Mouse (Mus musculus) stomach, postnatal 0 days (tissue): Measurements from ENCODE around the gene Limd2. TPM values are rescaled to one million over a fixed set of nuclear protein-coding genes. Genes with fewer than 3 reads are reported as not detected.

Experiments used
- ATAC-seq: fragments of 200-750 bp; cut with Nextera tagmentation; 2 replicates; pipeline ENCODE4 v1.8.0; 2017; ENCODE audit not compliant: low FRiP score, low TSS enrichment
- DNase-seq: peaks from one replicate; pipeline ENCODE4 v3.0.0-alpha.2; 2016; ENCODE audit warnings: low spot score
- H3K27ac ChIP-seq: fragments of 300-500 bp; sonication (generic); replicated peaks from 2 replicates; pipeline ENCODE4 v1.5.1; 2014; ENCODE audit warnings: mild to moderate bottlenecking, control low read depth
- H3K27me3 ChIP-seq: fragments of 300-500 bp; sonication (generic); 2 replicates; pipeline ENCODE4 v1.6.1; 2014; ENCODE audit warnings: low read length; ENCODE audit not compliant: control insufficient read depth, insufficient read depth
- H3K36me3 ChIP-seq: fragments of 300-500 bp; sonication (generic); 2 replicates; pipeline ENCODE4 v1.6.1; 2014; ENCODE audit warnings: low read length, mixed read lengths; ENCODE audit not compliant: control insufficient read depth, insufficient read depth
- H3K4me1 ChIP-seq: fragments of 300-500 bp; sonication (generic); replicated peaks from 2 replicates; pipeline ENCODE4 v1.6.1; 2014; ENCODE audit warnings: antibody characterized with exemption; ENCODE audit not compliant: control insufficient read depth, insufficient read depth
- H3K4me2 ChIP-seq: fragments of 300-500 bp; sonication (generic); replicated peaks from 2 replicates; pipeline ENCODE4 v1.6.1; 2014; ENCODE audit warnings: low read depth, mild to moderate bottlenecking, control low read depth, moderate library complexity
- H3K4me3 ChIP-seq: fragments of 300-500 bp; sonication (generic); 2 replicates; pipeline ENCODE4 v1.5.1; 2014; ENCODE audit warnings: low read depth, low read length, control low read depth
- H3K9ac ChIP-seq: fragments of 300-500 bp; sonication (generic); 2 replicates; pipeline ENCODE4 v1.6.1; 2014; ENCODE audit warnings: mild to moderate bottlenecking, low read length, control low read depth, mixed read lengths
- H3K9me3 ChIP-seq: fragments of 300-500 bp; sonication (generic); 2 replicates; pipeline ENCODE4 v1.6.1; 2016; ENCODE audit warnings: low read length; ENCODE audit not compliant: control insufficient read depth
- CTCF ChIP-seq: IDR thresholded peaks from 2 replicates; pipeline ENCODE4 v1.5.1; 2016; ENCODE audit warnings: antibody characterized with exemption, low read depth, mild to moderate bottlenecking, moderate library complexity
- EP300 ChIP-seq: optimal IDR thresholded peaks from 2 replicates; pipeline ENCODE3; 2016; ENCODE audit warnings: antibody characterized with exemption
- WGBS: fragments of 180-500 bp; shearing (Covaris S2); extraction: QIAGEN DNeasy Blood & Tissue Kit; methylation state at CpG from one replicate; pipeline ENCODE4 v1.1.7; 2014; 5-methylcytosine and 5-hydroxymethylcytosine counted together
- polyA plus RNA-seq: library from polyadenylated mRNA; unstranded; fragments of >200 nt; fragmentation: Nextera tagmentation; extraction: Ambion mirVana; gene quantifications from 2 replicates; pipeline ENCODE4 v1.2.1, GENCODE M21; 2015

Limd2 gene
- polyA plus RNA-seq, 1 experiment from 2014 or later, result 45.3 TPM

DNA sequence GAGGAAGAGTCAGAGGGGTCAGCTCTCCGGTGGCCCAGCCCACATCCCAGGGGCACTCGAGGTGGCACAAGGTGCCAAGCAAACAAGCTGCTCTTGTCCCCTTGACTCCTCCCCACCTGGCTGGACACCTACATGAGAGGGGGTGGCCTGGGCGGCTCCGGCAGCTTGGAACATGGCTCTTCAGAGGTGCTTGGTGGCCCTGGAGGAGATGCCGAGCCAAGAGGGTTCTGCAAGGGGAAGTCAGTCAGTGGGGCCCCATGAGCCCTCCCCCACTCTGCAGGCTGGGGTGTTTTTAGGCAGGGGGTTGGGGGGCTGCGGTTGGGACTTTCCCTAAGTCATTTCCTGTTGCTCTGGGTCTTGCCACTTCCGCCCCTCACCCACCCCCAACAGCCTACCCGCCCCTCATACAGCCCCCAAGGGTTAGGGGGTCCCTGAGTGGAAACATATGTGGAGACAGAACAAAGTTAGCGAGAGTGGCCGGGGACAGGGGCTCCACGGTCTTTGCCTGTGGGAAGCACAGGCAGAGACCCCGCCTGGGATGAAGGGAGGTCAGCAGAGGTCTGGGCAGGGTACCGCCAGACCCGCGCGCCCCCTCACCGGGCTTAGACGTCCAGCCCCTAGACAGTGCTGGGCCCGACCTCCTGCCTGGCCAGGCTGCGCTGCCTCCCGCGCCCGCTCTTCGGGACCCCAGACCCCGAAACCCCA is 1.3 kb downstream of the Limd2 start:
- WGBS, result 3% methylated on average over 25 of the region's 25 CpGs
- DNase-seq, result peak; percentile 55
- Histone ChIP-seq H3K9me3 (no peaks in the 10 kb centered on the region), H3K4me2 (peak overlapping the region; percentile 92), H3K4me3 (peak overlapping the region; percentile 69), H3K4me1 (0 out of 2 replicates have a peak, but pooled peaks cover 2% of the 10 kb centered on the region), H3K9ac (peak overlapping the region; percentile 83), H3K27ac (peak overlapping the region; percentile 88), H3K27me3 (no peaks in the 10 kb centered on the region), H3K36me3 (peaks cover 7% of the 10 kb centered on the region)
- TF ChIP-seq EP300 (no peak), CTCF (no peak)
- peak; percentile 59 for ATAC-seq

DNA sequence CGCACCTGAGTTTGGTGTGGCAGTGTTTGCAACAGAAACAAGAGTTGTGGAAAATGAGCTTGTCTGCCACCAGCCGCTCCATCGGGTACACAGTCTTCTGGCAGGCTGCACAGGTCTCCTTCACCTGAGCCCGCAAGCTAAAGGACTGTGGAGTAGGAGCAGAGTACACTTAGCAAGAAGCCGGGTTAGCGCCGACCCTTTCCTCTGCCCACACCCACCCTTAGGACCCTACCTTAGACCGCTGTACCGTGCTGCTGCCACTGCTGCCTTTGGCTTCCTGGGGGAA is 1.8 kb downstream of the Limd2 start:
- ATAC-seq, result peak; percentile 27
- TF ChIP-seq EP300, result no peak

DNA sequence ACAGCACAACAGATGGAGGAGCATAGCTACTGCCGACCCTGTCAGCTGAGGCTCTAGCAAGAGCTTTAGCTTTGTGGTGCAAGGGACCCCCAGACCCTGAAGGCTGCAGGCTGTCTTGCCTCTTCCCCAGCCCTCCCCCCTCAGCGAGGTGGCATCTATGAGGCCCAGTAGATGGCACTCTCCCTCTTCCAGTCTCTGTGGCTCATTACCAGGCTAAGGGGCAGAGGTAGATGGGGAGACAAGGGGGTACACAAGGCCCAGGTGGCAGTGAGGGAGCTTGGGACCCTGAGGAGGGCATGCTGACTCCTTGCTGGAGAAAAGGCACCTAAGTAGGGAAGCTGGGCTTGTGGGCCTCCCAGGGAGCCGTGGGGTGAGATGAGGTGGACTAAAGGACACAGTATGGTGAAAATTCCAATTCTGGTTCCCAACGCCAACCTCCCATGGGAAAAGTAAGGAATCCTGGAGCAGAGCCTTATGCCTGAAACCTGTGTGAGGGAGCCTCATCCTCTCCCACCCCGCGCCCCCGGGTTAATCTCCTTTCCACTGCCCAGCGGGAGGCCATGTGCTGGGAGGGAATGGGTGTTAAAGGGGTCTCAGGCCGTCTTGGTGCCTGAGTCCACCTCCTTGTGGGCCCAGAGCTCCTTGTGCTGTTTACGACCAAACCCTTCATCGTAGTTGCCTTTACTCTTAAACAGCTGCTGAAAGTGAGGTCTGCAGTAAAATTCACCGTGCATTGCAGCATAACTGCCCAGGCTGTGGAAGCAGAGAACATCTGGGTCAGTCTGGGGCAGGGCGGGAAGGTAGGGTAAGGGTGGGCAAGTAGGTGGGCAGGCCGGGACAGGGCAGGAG is 2.4 kb downstream of the Limd2 start:
- no peak overlapping the region for H3K9ac ChIP-seq
- H3K9me3 ChIP-seq, result no peaks in the 10 kb centered on the region
- TF ChIP-seq EP300 (no peak), CTCF (peak; percentile 79)
- 60% methylated on average over 14 of the region's 14 CpGs for WGBS
- 0 out of 2 replicates have a peak, but pooled peaks cover 2% of the 10 kb centered on the region for H3K4me1 ChIP-seq
- H3K4me3 ChIP-seq, result peak overlapping the region; percentile 69; the same call in 1 of the 2 replicates
- peak overlapping the region; percentile 92 for H3K4me2 ChIP-seq
- peak overlapping the region; percentile 88; the same call in 1 of the 2 replicates for H3K27ac ChIP-seq
- H3K36me3 ChIP-seq, result peaks cover 13% of the 10 kb centered on the region
- no peaks in the 10 kb centered on the region for H3K27me3 ChIP-seq
- ATAC-seq (no peak), DNase-seq (no peak)

More for the DNA sequence above, 1.8 kb downstream of the Limd2 start:
- Histone ChIP-seq H3K27me3 (no peaks in the 10 kb centered on the region), H3K4me3 (peak overlapping the region; percentile 69), H3K4me2 (peak overlapping the region; percentile 92), H3K9ac (peak overlapping the region; percentile 83), H3K4me1 (0 out of 2 replicates have a peak, but pooled peaks cover 2% of the 10 kb centered on the region), H3K9me3 (no peaks in the 10 kb centered on the region), H3K36me3 (peaks cover 11% of the 10 kb centered on the region), H3K27ac (peak overlapping the region; percentile 88)
- no peak for DNase-seq
- WGBS, result 40% methylated on average over 8 of the region's 9 CpGs

DNA sequence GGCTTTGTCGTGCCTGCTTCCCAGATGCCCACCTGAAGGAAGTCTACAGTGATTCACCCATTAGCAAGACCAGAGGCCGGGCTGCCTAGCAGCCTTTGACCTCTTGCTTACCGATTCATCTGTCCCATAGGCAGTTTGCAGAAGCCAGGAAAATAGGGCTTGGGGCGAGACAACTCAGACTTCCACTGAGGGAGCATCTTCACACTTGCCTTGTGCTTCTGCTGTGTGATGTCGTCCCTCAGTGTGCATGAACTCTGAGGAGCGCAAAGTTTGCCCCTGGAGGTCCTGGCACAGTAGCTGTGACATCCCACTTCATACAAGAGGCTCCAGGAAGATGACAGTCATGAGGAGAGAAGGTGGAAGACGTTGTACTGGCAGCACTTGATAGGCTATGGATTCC is 3.5 kb downstream of the Limd2 start:
- WGBS, result 77% methylated on average over 7 of the region's 7 CpGs
- no peak overlapping the region for H3K27ac ChIP-seq
- no peak overlapping the region for H3K4me3 ChIP-seq
- ATAC-seq, result no peak
- H3K9ac ChIP-seq, result no peak overlapping the region
- DNase-seq, result no peak
- TF ChIP-seq EP300 (no peak), CTCF (no peak)
- 0 out of 2 replicates have a peak, but pooled peaks cover 2% of the 10 kb centered on the region for H3K4me1 ChIP-seq
- H3K4me2 ChIP-seq, result no peak overlapping the region
- no peaks in the 10 kb centered on the region for H3K9me3 ChIP-seq
- peaks cover 13% of the 10 kb centered on the region for H3K36me3 ChIP-seq
- no peaks in the 10 kb centered on the region for H3K27me3 ChIP-seq

DNA sequence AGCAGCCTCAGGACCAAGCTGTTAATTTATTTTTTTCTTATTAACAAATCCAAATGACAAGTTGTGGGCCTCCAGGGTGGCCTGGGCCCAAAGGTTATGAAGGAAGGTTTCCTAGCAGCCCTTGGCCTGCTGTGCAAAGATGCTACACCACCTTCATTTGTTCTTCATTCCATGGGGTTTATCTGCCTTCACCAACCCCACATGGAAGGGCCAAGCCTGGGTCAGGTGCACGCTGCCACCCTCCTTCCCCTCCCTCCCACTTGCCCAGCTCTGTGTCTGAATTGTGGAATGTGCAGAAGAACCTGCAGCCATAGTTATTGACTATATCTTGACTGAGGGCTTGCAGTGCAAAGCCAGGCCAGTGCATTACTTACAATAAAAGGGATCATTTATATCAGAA is 4.4 kb downstream of the Limd2 start:
- Histone ChIP-seq H3K4me1 (0 out of 2 replicates have a peak, but pooled peaks cover 2% of the 10 kb centered on the region), H3K9ac (no peak overlapping the region), H3K4me3 (no peak overlapping the region), H3K27ac (no peak overlapping the region), H3K4me2 (no peak overlapping the region), H3K9me3 (no peaks in the 10 kb centered on the region), H3K36me3 (peaks cover 15% of the 10 kb centered on the region), H3K27me3 (no peaks in the 10 kb centered on the region)
- no peak for ATAC-seq
- TF ChIP-seq EP300 (no peak), CTCF (no peak)
- no peak for DNase-seq
- WGBS, result 80% methylated on average over 1 of the region's 1 CpGs

DNA sequence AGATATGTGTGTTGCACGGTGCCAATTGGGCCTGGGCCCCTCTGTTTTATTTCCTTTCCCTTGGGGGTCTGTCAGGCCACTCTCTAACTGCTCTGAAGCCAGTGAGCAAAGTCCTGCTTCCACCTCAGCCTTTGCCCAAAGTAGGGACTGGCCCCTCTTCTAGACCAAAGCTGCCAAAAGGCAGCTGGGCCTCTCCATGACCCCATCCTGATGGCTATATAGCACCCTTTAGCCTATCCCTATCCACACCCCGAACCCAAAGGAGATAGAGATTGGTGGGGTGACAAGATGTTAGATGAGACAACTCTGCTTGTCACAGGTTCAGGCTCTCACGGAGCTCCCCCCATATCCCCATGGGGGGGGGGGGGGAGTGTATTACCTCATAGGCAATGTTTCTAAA is 4.9 kb downstream of the Limd2 start:
- Histone ChIP-seq H3K27me3 (no peaks in the 10 kb centered on the region), H3K4me1 (0 out of 2 replicates have a peak, but pooled peaks cover 2% of the 10 kb centered on the region), H3K4me2 (no peak overlapping the region), H3K9ac (no peak overlapping the region), H3K9me3 (no peaks in the 10 kb centered on the region), H3K27ac (no peak overlapping the region), H3K4me3 (no peak overlapping the region), H3K36me3 (peaks cover 18% of the 10 kb centered on the region)
- DNase-seq (no peak), ATAC-seq (no peak)
- 53% methylated on average over 3 of the region's 3 CpGs for WGBS
- no peak for TF ChIP-seq CTCF
- no peak for TF ChIP-seq EP300
